Mouse (Mus musculus) embryonic facial prominence, embryonic 13.5 days (tissue): Measurements from ENCODE around the gene Gm42906. TPM values are rescaled to one million over a fixed set of nuclear protein-coding genes. Genes with fewer than 3 reads are reported as not detected.

Experiments used
- ATAC-seq: fragments of 200-750 bp; cut with Nextera tagmentation; 2 replicates; pipeline ENCODE4 v1.8.0; 2017; ENCODE audit warnings: low read depth; ENCODE audit not compliant: insufficient number of reproducible peaks, insufficient read depth, low FRiP score, low TSS enrichment
- H3K27ac ChIP-seq: fragments of 300-500 bp; sonication (generic); 2 replicates; pipeline ENCODE4 v1.5.1; 2015; ENCODE audit warnings: moderate library complexity, mild to moderate bottlenecking, inconsistent platforms
- H3K27me3 ChIP-seq: fragments of 300-500 bp; sonication (generic); 2 replicates; pipeline ENCODE4 v1.6.1; 2015; ENCODE audit warnings: mild to moderate bottlenecking, inconsistent platforms
- H3K36me3 ChIP-seq: fragments of 300-500 bp; sonication (generic); 2 replicates; pipeline ENCODE4 v1.6.1; 2015; ENCODE audit warnings: mild to moderate bottlenecking, inconsistent platforms
- H3K4me1 ChIP-seq: fragments of 300-500 bp; sonication (generic); 2 replicates; pipeline ENCODE4 v1.6.1; 2015; ENCODE audit warnings: inconsistent platforms
- H3K4me2 ChIP-seq: fragments of 300-500 bp; sonication (generic); 2 replicates; pipeline ENCODE4 v1.6.1; 2015; ENCODE audit warnings: moderate library complexity, mild to moderate bottlenecking, inconsistent platforms
- H3K4me3 ChIP-seq: fragments of 300-500 bp; sonication (generic); 2 replicates; pipeline ENCODE4 v1.5.1; 2015; ENCODE audit warnings: mild to moderate bottlenecking, inconsistent platforms
- H3K9ac ChIP-seq: fragments of 300-500 bp; sonication (generic); 2 replicates; pipeline ENCODE4 v1.6.1; 2015; ENCODE audit warnings: mild to moderate bottlenecking, inconsistent platforms
- H3K9me3 ChIP-seq: fragments of 300-500 bp; sonication (generic); 2 replicates; pipeline ENCODE4 v1.6.1; 2016; ENCODE audit warnings: inconsistent platforms
- whole genome bisulfite sequencing: fragments of 180-500 bp; shearing (Covaris S2); methylation state at CpG from one replicate; pipeline ENCODE4 v1.1.7; 2015; ENCODE audit warnings: mixed read lengths; 5-methylcytosine and 5-hydroxymethylcytosine counted together
- polyA plus RNA-seq: library from polyadenylated mRNA; unstranded; fragments of >200 nt; fragmentation: Nextera tagmentation; extraction: Ambion mirVana; gene quantifications from 2 replicates; pipeline ENCODE4 v1.2.1, GENCODE M21; 2015

Gene Gm42906
- polyA plus RNA-seq, 1 experiment from 2014 or later = not detected

DNA sequence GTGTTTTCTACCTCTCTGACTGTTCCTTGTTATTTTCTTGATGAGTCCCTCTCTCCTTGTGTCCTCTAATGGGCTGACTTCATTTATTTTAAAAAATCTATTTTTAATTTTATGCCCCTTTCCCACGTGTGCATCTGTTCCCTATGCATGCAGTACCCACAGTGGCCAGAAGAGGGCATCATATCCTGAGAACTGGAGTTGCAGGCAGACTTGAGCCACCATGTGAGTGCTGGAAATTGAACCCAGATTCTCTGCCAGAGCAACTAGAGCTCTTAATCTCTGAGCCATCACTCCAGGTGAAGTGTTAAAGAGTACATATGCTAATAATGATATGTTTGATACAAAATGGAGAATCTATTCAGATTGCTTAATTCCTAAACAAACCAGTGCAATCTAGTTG lies 135.7 kb downstream of the Gm42906 start:
- H3K27ac ChIP-seq = no peak overlapping the region
- no peak for ATAC-seq
- H3K9ac ChIP-seq = no peak overlapping the region
- H3K9me3 ChIP-seq = no peaks in the 10 kb centered on the region
- H3K27me3 ChIP-seq = no peaks in the 10 kb centered on the region
- H3K4me2 ChIP-seq = no peak overlapping the region
- H3K36me3 ChIP-seq = no peaks in the 10 kb centered on the region
- H3K4me1 ChIP-seq = no peaks in the 10 kb centered on the region
- WGBS = 24% methylated on average over 1 of the region's 1 CpGs
- H3K4me3 ChIP-seq = no peak overlapping the region

DNA sequence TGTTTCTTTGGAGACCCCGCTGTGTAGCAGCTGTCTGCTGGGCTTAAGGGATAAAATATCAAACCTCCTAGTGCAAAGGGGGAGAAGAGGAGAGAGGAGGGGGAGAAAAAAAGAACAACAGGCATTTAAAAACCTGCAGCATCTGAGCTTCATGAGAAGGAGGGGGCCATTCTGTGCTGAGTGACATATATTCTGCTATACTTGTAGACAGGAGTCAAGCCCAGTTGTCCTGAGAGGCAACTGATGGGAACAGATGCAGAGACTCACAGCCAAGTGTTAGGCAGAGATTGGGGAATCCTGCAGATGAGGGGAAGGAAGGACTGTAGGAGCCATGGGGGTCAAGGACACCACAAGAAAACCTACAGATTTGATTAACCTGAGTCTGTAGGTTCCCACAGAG lies 141.6 kb downstream of the Gm42906 start:
- Histone ChIP-seq H3K27me3 (no peaks in the 10 kb centered on the region), H3K4me1 (peaks cover 11% of the 10 kb centered on the region), H3K9ac (no peak overlapping the region), H3K4me3 (no peak overlapping the region), H3K27ac (no peak overlapping the region), H3K36me3 (no peaks in the 10 kb centered on the region), H3K4me2 (no peak overlapping the region), H3K9me3 (no peaks in the 10 kb centered on the region)
- ATAC-seq = no peak
- 49% methylated on average over 1 of the region's 1 CpGs for WGBS

DNA sequence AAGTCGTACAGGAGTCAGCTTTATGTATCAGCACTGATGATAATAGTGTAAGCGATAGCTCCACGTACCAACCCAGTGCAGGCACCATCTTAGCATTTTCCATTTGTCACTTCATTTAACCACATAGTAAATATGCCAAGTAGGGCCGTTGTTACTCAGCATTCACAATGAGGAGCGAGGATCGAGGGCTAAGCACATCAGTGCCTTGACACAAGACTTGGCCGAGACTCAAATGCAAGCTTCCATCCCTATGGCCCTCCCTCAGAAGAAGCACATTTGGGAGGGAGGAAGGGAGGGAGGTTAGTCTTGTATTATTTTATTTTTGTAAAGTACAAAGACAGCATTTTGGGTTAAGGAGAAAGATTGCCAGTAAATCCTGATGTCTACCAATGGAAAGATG lies 148.4 kb downstream of the Gm42906 start:
- Histone ChIP-seq H3K4me2 (no peak overlapping the region), H3K27ac (no peak overlapping the region), H3K36me3 (no peaks in the 10 kb centered on the region), H3K4me1 (no peaks in the 10 kb centered on the region), H3K9ac (no peak overlapping the region), H3K9me3 (no peaks in the 10 kb centered on the region), H3K27me3 (no peaks in the 10 kb centered on the region), H3K4me3 (no peak overlapping the region)
- no peak for ATAC-seq
- WGBS = 90% methylated on average over 7 of the region's 7 CpGs

DNA sequence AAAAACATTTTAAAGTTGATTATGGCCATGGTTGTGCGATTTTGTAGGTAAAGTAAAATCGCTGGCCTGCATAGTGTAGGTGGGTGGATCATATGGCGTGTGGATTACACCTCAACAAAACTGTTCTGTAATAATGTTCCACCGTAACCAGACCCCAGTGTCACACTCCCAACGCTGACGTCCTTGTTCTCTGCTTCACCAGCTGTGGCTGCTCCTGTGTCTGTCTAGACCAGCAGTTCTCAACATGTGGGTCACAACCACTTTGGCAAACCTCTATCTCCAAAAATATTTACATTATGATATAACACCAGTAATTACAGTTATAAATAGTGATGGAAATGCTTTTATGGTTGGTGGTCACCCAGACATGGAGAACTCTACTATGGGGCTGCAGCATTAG lies 150.0 kb downstream of the Gm42906 start:
- 86% methylated on average over 6 of the region's 6 CpGs for WGBS

DNA sequence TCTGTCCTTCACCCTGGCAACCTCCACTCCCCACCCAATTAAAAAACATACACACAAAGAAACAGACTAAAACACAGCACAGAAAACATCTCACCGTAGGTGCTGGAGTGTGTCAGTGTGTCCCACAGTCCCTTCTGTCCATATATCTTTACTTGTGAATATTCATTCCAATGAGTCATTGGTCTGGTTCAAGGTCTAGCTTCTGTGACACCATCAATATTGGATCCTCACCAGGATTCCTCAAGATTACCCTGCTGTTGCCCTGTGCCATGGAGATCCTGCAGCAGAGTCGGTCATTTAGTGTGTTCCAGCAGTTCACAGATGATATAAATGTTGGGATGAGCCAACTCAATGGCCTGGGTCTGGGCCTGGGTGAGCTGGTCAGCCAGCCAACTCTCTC lies 152.0 kb downstream of the Gm42906 start:
- Histone ChIP-seq H3K27me3 (no peaks in the 10 kb centered on the region), H3K36me3 (no peaks in the 10 kb centered on the region), H3K9ac (no peak overlapping the region), H3K4me1 (no peaks in the 10 kb centered on the region), H3K27ac (no peak overlapping the region), H3K4me2 (no peak overlapping the region), H3K9me3 (no peaks in the 10 kb centered on the region), H3K4me3 (no peak overlapping the region)
- 96% methylated on average over 2 of the region's 2 CpGs for WGBS
- no peak for ATAC-seq

More for the DNA sequence above, 150.0 kb downstream of the Gm42906 start:
- ATAC-seq = no peak
- Histone ChIP-seq H3K9ac (no peak overlapping the region), H3K27ac (no peak overlapping the region), H3K4me2 (no peak overlapping the region), H3K4me3 (no peak overlapping the region), H3K27me3 (no peaks in the 10 kb centered on the region), H3K9me3 (no peaks in the 10 kb centered on the region), H3K4me1 (no peaks in the 10 kb centered on the region), H3K36me3 (no peaks in the 10 kb centered on the region)

DNA sequence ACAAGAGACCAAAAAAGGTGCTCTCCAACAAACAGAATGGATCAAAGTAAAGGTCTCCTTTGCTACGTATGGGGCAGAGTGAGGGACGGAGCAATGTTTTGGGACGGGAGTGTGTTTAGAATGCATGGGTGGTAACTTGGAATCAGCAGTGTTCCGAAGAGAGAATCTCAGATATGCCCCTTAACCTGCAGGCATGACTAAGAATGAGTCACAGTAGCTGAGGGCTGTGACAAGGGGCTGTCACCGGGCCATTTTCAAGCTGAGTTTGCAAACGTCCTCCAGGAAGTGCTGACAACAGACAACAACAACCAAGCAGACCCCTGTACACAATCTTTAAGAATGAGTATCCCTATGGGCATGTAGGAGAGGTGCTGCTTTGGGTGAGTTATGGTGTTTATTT lies 153.7 kb downstream of the Gm42906 start:
- Histone ChIP-seq H3K9me3 (no peaks in the 10 kb centered on the region), H3K4me3 (no peak overlapping the region), H3K27ac (no peak overlapping the region), H3K4me1 (no peaks in the 10 kb centered on the region), H3K9ac (no peak overlapping the region), H3K27me3 (no peaks in the 10 kb centered on the region), H3K36me3 (no peaks in the 10 kb centered on the region), H3K4me2 (no peak overlapping the region)
- WGBS = 73% methylated on average over 6 of the region's 6 CpGs
- no peak for ATAC-seq

DNA sequence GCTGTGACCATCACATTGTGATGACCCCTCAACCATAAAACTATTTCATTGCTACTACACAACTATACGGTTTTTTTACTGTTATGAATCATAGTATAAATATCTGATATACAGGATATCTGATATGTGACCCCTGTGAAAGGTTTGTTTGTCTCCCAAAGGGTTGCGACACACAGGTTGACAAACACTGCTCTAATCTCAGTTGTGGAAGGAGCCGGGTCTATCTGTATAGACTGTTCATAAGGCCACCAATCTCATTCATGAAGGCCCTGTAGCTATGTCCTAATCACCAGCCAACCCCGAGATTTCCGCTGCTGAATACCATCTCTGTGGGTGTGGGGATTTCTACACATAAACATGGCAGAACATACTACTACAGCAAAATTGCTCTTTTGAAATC lies 157.1 kb downstream of the Gm42906 start:
- no peak overlapping the region for H3K4me3 ChIP-seq
- H3K27ac ChIP-seq = no peak overlapping the region
- no peak for ATAC-seq
- H3K9ac ChIP-seq = no peak overlapping the region
- H3K4me1 ChIP-seq = no peaks in the 10 kb centered on the region
- H3K4me2 ChIP-seq = no peak overlapping the region
- H3K9me3 ChIP-seq = no peaks in the 10 kb centered on the region
- H3K36me3 ChIP-seq = no peaks in the 10 kb centered on the region
- H3K27me3 ChIP-seq = no peaks in the 10 kb centered on the region
- 92% methylated on average over 5 of the region's 5 CpGs for WGBS

DNA sequence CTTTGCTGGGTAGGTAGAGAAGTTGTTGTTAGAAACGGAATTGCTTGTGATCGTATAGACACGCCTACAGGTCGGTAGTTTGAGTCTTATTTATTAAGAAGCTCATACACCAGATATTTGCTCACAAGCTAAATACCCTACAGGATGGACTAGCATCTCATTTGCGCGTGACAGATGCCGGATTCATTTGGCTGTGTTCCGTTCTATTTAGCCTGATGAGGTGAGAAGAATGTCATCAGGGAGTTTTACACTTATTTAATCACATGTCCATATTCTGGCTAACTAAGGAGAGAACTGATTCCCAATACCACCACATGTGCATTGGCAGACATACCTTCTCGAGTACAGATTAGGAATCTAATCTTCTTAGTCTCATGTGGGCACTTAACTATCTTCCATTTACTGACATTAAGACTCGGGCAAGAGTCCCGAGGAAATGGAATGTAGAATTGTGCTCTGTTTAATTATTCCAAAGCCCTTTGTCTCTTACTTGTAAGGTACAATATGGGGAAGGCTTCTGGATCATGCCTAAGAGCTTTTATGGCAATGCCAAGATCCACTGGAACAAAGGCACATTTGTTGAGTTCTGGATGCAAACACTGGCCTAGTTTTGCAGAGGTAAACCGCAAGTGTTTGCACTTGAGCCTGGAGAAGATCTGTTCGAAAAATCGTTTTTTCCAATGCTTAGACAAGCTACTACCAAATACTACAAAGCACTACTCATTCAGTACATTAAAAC lies 160.9 kb downstream of the Gm42906 start:
- Histone ChIP-seq H3K27ac (no peak overlapping the region), H3K36me3 (no peaks in the 10 kb centered on the region), H3K4me2 (no peak overlapping the region), H3K4me3 (no peak overlapping the region), H3K9me3 (no peaks in the 10 kb centered on the region), H3K27me3 (no peaks in the 10 kb centered on the region), H3K4me1 (no peaks in the 10 kb centered on the region), H3K9ac (no peak overlapping the region)
- WGBS = 80% methylated on average over 14 of the region's 14 CpGs
- no peak for ATAC-seq

DNA sequence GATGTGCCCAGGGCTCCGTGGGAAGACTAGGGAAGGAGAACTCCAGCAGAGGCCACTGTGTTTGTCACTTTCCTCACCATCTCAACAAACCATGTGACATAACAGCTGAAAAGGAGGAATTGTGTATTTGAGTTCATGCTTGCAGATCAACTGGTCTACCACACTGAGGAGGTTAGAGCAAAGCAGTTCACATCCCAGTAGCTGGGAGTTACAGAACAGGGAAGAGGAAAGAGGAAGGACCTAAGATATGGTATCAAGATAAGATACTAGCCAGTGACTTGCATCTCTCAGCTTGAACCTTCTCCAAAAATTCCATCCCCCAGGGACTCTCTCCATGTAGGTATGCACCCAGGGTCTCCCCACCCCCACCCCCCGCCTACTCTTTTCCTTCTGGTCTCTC lies 166.4 kb downstream of the Gm42906 start:
- no peak for ATAC-seq
- WGBS = 87% methylated on average over 2 of the region's 2 CpGs
- Histone ChIP-seq H3K9me3 (no peaks in the 10 kb centered on the region), H3K36me3 (no peaks in the 10 kb centered on the region), H3K4me3 (no peak overlapping the region), H3K27ac (no peak overlapping the region), H3K4me1 (no peaks in the 10 kb centered on the region), H3K9ac (no peak overlapping the region), H3K4me2 (no peak overlapping the region), H3K27me3 (no peaks in the 10 kb centered on the region)

DNA sequence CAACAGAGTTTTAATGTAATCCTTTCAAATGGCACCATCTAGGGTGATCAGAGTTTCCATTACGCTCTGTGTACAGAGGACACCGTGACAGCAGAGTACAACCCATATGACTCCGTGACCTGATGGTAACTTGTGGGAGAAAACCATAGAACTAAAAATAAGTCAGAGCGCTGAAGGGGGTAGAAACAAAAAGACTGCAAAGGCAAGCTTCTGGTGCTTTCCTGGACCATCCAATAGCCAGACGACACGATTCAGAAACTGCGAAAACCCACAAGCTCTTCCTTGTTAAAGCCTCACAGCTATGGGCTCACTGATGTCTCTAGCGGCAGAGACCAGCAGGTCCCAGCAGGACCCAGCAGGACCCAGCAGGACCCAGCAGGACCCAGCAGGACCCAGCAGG lies 175.8 kb downstream of the Gm42906 start:
- H3K9me3 ChIP-seq = no peaks in the 10 kb centered on the region
- no peak overlapping the region for H3K4me2 ChIP-seq
- H3K27me3 ChIP-seq = no peaks in the 10 kb centered on the region
- no peak for ATAC-seq
- H3K27ac ChIP-seq = no peak overlapping the region
- 66% methylated on average over 8 of the region's 8 CpGs for WGBS
- H3K4me1 ChIP-seq = no peaks in the 10 kb centered on the region
- no peaks in the 10 kb centered on the region for H3K36me3 ChIP-seq
- H3K4me3 ChIP-seq = no peak overlapping the region
- H3K9ac ChIP-seq = no peak overlapping the region

DNA sequence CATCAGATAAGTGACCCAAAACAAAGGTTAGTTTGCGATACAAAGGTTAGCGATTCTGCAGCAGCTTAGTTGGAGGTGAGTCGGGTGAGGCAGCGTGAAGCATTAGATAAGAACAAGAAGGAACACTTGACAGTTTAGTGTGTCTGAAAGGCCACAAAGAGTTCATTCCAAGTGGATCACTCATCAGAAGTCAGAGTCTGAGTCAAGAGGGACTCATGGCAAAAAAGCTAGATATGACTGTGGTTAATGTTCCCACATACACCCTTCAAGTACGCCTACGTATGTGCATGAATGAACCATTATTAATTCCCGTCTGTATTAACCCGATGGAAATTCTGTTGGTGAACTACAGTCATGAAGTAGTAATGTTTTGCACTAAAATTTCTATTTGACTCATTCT lies 176.3 kb downstream of the Gm42906 start:
- Histone ChIP-seq H3K27ac (no peak overlapping the region), H3K9me3 (no peaks in the 10 kb centered on the region), H3K36me3 (no peaks in the 10 kb centered on the region), H3K9ac (no peak overlapping the region), H3K27me3 (no peaks in the 10 kb centered on the region), H3K4me3 (no peak overlapping the region), H3K4me1 (no peaks in the 10 kb centered on the region), H3K4me2 (no peak overlapping the region)
- ATAC-seq = no peak
- 93% methylated on average over 8 of the region's 8 CpGs for WGBS

DNA sequence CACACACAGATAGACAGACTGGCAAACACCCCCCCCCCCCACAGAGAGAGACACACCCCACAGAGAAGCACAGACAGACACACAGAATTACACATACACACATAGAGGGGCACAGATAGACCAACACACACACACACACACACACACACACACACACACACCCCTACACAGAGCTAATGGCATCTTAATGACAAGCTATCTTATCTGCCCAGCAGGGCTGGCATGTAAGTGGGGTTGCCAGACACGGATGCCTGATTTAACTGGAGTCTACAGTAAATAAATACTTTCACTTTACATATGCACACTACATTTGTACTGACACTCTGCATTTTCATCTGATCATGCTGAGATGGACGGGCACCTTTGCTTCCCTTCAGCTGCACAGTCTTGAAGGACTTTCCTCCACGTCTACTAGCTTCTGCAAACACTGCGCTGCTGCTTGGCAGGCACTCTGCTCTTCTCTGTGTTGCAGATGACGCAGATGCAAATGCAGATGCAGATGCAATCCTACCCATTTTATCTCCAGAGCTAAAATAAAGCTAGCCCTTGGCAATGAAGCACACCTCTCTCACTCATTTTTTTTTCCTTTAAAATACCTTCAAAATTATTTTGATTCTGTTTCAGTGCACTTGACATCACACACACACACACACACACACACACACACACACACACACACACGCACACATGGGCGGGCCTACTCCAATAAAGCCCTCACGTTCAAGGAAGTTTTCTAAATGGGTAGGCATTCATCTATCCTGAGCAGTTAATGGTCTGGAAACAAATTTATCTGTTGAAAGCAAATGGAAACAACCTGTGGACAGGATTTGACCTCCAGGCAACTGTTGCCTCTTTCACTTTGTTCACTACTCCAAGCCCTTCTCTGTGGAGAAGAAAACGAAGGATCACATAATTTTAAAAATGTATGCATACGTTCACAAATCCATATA lies 179.0 kb downstream of the Gm42906 start:
- Histone ChIP-seq H3K27me3 (no peaks in the 10 kb centered on the region), H3K9ac (no peak overlapping the region), H3K4me2 (no peak overlapping the region), H3K27ac (no peak overlapping the region), H3K9me3 (no peaks in the 10 kb centered on the region), H3K36me3 (no peaks in the 10 kb centered on the region), H3K4me1 (no peaks in the 10 kb centered on the region), H3K4me3 (no peak overlapping the region)
- ATAC-seq = no peak
- WGBS = 69% methylated on average over 10 of the region's 10 CpGs
